Mouse (Mus musculus) mammary gland, adult 2 months (tissue): Measurements from ENCODE around the gene Akr1c20. TPM values are rescaled to one million over a fixed set of nuclear protein-coding genes. Genes with fewer than 3 reads are reported as not detected.

Experiments
- polyA plus RNA-seq: library from polyadenylated mRNA; depleted of rRNA; stranded (reverse); fragments of >200 nt; gene quantifications from 2 replicates; pipeline ENCODE4 v1.2.3, GENCODE M21; 2012; ENCODE audit warnings: low replicate concordance; rRNA removed

Akr1c20 gene
- polyA plus RNA-seq: not detected in 2 replicates

GRCm38 (mm10) chr13:4523201-4523838, at the start of gene Akr1c20:
Akr1c20 (minus strand) TSS chr13:4523345.

Other genes starting within 250 kb of the Akr1c20 start
- gene Akr1c12, start 243.9 kb downstream of the Akr1c20 start, polyA plus RNA-seq: 0.27 and 0.60 TPM in 2 replicates
- 0.37 TPM in 1 of 2 replicates, not detected in the other for gene Akr1c6, start 89.0 kb downstream of the Akr1c20 start, polyA plus RNA-seq
- not detected in 2 replicates for gene Akr1c21, start 50.7 kb upstream of the Akr1c20 start, polyA plus RNA-seq
- gene Akr1e1, start 85.8 kb upstream of the Akr1c20 start, polyA plus RNA-seq: 1.1 and 3.2 TPM in 2 replicates